Mouse (Mus musculus): ENCODE results near the gene Dcp1b. TPM values are rescaled to one million over a fixed set of nuclear protein-coding genes. Genes with fewer than 3 reads are reported as not detected.

Gene Dcp1b
- 29.9 and 31.7 TPM in 2 replicates for polyA plus RNA-seq (2012; rRNA removed)

GRCm38 (mm10) chr6:119175078-119175853 lies at the start of gene Dcp1b:
Gene Dcp1b (plus strand): TSS chr6:119175253.
- peak; percentile 68 to 90 for DNase-seq (ENCODE audit: extremely low spot score in 1 of 2, low spot score in 1 of 2)

GRCm38 (mm10) chr6:119126991-119127390 lies 48.1 kb upstream of the Dcp1b start:
- no peak for DNase-seq (ENCODE audit: extremely low spot score in 1 of 2, low spot score in 1 of 2)

GRCm38 (mm10) chr6:119128076-119128475 lies 47.0 kb upstream of the Dcp1b start:
- no peak for DNase-seq (ENCODE audit: extremely low spot score in 1 of 2, low spot score in 1 of 2)

- DNase-seq (ENCODE audit: extremely low spot score in 1 of 2, low spot score in 1 of 2): no peak
Measured at GRCm38 (mm10) chr6:119128521-119128920, 46.5 kb upstream of the Dcp1b start.

GRCm38 (mm10) chr6:119129664-119130063 lies 45.4 kb upstream of the Dcp1b start:
- peak in 1 of 2 experiments; percentile 54 for DNase-seq (ENCODE audit: extremely low spot score in 1 of 2, low spot score in 1 of 2)

GRCm38 (mm10) chr6:119132111-119132735 lies 42.8 kb upstream of the Dcp1b start:
- DNase-seq (ENCODE audit: extremely low spot score in 1 of 2, low spot score in 1 of 2): peak in 1 of 2 experiments; percentile 11

- peak in 1 of 2 experiments; percentile 22 for DNase-seq (ENCODE audit: extremely low spot score in 1 of 2, low spot score in 1 of 2)
Measured at GRCm38 (mm10) chr6:119132863-119133262, 42.2 kb upstream of the Dcp1b start.

- DNase-seq (ENCODE audit: extremely low spot score in 1 of 2, low spot score in 1 of 2): no peak
Measured at GRCm38 (mm10) chr6:119137768-119138167, 37.3 kb upstream of the Dcp1b start.

GRCm38 (mm10) chr6:119139561-119139960 lies 35.5 kb upstream of the Dcp1b start:
- no peak for DNase-seq (ENCODE audit: extremely low spot score in 1 of 2, low spot score in 1 of 2)

GRCm38 (mm10) chr6:119145109-119145508 lies 29.9 kb upstream of the Dcp1b start:
- no peak for DNase-seq (ENCODE audit: extremely low spot score in 1 of 2, low spot score in 1 of 2)

GRCm38 (mm10) chr6:119165677-119166076 lies 9.4 kb upstream of the Dcp1b start:
- DNase-seq (ENCODE audit: extremely low spot score in 1 of 2, low spot score in 1 of 2): no peak

GRCm38 (mm10) chr6:119174307-119175074 lies 562 bp upstream of the Dcp1b start:
- DNase-seq (ENCODE audit: extremely low spot score in 1 of 2, low spot score in 1 of 2): no peak

GRCm38 (mm10) chr6:119176103-119176502 lies 1.1 kb downstream of the Dcp1b start:
- no peak for DNase-seq (ENCODE audit: extremely low spot score in 1 of 2, low spot score in 1 of 2)

GRCm38 (mm10) chr6:119177101-119177500 lies 2.0 kb downstream of the Dcp1b start:
- no peak for DNase-seq (ENCODE audit: extremely low spot score in 1 of 2, low spot score in 1 of 2)

GRCm38 (mm10) chr6:119180188-119180587 lies 5.1 kb downstream of the Dcp1b start:
- no peak for DNase-seq (ENCODE audit: extremely low spot score in 1 of 2, low spot score in 1 of 2)

- no peak for DNase-seq (ENCODE audit: extremely low spot score in 1 of 2, low spot score in 1 of 2)
Measured at GRCm38 (mm10) chr6:119182211-119182610, 7.2 kb downstream of the Dcp1b start.

- DNase-seq (ENCODE audit: extremely low spot score in 1 of 2, low spot score in 1 of 2): no peak
Measured at GRCm38 (mm10) chr6:119183781-119184180, 8.7 kb downstream of the Dcp1b start.

GRCm38 (mm10) chr6:119186658-119187057 lies 11.6 kb downstream of the Dcp1b start:
- DNase-seq (ENCODE audit: extremely low spot score in 1 of 2, low spot score in 1 of 2): peak in 1 of 2 experiments; percentile 37

- DNase-seq (ENCODE audit: extremely low spot score in 1 of 2, low spot score in 1 of 2): no peak
Measured at GRCm38 (mm10) chr6:119187631-119188030, 12.6 kb downstream of the Dcp1b start.

GRCm38 (mm10) chr6:119191478-119191877 lies 16.4 kb downstream of the Dcp1b start:
- DNase-seq (ENCODE audit: extremely low spot score in 1 of 2, low spot score in 1 of 2): peak in 1 of 2 experiments; percentile 52

GRCm38 (mm10) chr6:119193571-119194154 lies 18.6 kb downstream of the Dcp1b start:
- DNase-seq (ENCODE audit: extremely low spot score in 1 of 2, low spot score in 1 of 2): no peak
